Mouse (Mus musculus) cerebellum, adult 11-12 months (tissue): ENCODE data around the gene Slc6a16.

ENCODE experiments used
- DNase-seq: peaks from one replicate; pipeline ENCODE4 v3.0.0; 2022

Gene Slc6a16

DNA sequence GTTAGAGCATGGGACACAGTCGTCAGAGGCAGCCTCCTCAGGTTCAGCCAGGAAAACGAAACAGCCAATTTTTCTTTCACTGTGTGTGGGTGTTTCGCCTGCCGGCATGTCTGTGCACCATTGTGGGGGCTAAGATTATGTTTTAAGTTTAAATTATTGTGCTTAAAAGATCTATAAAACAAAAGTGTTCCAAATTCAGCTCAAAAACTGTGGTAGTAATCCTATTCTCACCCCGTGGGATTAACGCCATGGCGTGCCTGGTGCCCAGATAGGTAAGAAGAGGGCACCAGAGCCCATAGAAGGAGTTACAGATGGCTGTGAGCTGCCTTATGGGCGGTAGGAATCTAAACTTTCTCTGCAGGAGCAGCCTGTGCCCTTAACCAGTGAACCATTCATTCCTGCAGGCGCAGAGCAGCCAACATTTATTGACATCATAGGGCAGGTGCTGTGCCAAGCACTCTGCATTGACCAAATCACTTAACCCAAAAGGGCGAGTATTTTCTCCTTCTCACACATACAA, 74.4 kb downstream of the Slc6a16 start:
- no peak for DNase-seq

DNA sequence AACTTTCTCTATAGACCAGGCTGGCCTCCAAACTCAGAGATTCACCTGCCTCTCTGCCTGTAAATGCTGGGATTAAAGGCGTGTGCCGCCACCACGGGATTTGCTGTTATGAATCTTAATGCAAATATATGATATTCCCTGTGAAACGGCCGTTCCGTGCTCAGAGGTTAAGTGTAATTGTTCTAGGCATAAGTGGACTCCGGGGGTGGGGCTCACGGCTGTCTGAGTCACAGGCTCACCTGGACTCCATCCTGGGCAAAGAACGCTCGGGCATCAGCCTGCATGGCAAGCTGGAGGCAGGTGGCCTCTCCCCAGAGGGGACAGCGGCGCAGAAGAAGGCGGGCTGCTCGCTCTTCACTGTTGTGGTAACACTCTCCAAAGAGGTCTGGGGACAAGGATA, 75.7 kb downstream of the Slc6a16 start:
- DNase-seq = no peak

DNA sequence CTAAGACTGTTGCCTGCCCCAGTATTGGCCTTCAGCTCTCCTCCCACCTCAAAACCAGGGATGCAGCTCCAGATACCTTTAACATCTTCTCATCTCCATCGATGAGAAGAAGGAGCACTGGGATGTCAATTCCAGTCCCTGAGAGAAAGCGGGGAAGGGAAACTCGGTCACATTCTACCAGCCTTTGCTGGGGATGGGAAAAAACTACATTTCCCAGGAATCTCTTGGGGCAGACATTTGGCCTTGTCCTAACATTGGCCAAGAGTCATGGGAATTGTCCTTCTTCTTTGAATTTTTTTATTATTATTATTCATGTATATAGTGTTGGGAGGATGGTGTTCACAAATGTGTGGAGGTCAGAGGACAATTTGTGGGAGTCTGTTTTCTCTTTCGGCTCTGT, 81.4 kb downstream of the Slc6a16 start:
- DNase-seq = no peak
